Mouse (Mus musculus) liver, adult 2 months (tissue): ENCODE data around the gene Arl10.

Source experiments
- CTCF ChIP-seq: fragments of 200-500 bp; IDR thresholded peaks from 2 replicates; pipeline ENCODE4 v1.5.1; 2011; ENCODE audit warnings: low read depth, low read length, control low read depth
- POLR2A ChIP-seq: fragments of 200-500 bp; IDR thresholded peaks from 2 replicates; pipeline ENCODE4 v1.6.1; 2011; ENCODE audit warnings: low read length, control low read depth; ENCODE audit not compliant: insufficient read depth; ENCODE audit errors: extremely low read depth

- no peak for TF ChIP-seq CTCF
- TF ChIP-seq POLR2A: peak; percentile 64
Measured at GRCm38 (mm10) chr13:54610972-54611754, 36.3 kb downstream of the Arl10 start, which contains the start of gene Cltb.
